Mouse (Mus musculus) CD4-positive, CD25-positive, alpha-beta regulatory T cell (primary cell): ENCODE data around the gene Olfr1447. TPM values are rescaled to one million over a fixed set of nuclear protein-coding genes. Genes with fewer than 3 reads are reported as not detected.

Experiments used
- polyA plus RNA-seq: library from polyadenylated mRNA; unstranded; fragments of 100-300 nt; shearing (Covaris generic); gene quantifications from one replicate; pipeline ENCODE4 v1.2.1, GENCODE M21; 2017

Olfr1447 gene
- not detected for polyA plus RNA-seq

GRCm38 (mm10) chr19:12903643-12904042 lies at the start of gene Olfr1447:
Gene Olfr1447, minus strand, starts transcription at chr19:12903743.

GRCm38 (mm10) chr19:12949958-12950357 lies 46.4 kb upstream of the Olfr1447 start, which contains the start of gene Olfr1450:
Gene Olfr1450, plus strand, starts transcription at chr19:12950258.

GRCm38 (mm10) chr19:12930540-12930939 lies 27.0 kb upstream of the Olfr1447 start, which contains the start of gene Olfr1449:
Gene Olfr1449, plus strand, starts transcription at chr19:12930840.

GRCm38 (mm10) chr19:12924319-12924718 lies 20.8 kb upstream of the Olfr1447 start, which contains the start of gene Olfr1448:
Gene Olfr1448, minus strand, starts transcription at chr19:12924419.

GRCm38 (mm10) chr19:12893424-12893823 lies 10.1 kb downstream of the Olfr1447 start, which contains the start of gene Olfr1446:
Gene Olfr1446, minus strand, starts transcription at chr19:12893524.

GRCm38 (mm10) chr19:12883555-12883954 lies 20.0 kb downstream of the Olfr1447 start, which contains the start of gene Olfr1445:
Gene Olfr1445, plus strand, starts transcription at chr19:12883855.

GRCm38 (mm10) chr19:12856983-12857382 lies 46.6 kb downstream of the Olfr1447 start, which contains the start of gene Olfr1444:
Gene Olfr1444, plus strand, starts transcription at chr19:12857283.

Other genes starting within 250 kb of the Olfr1447 start
- gene Olfr1442, start 233.3 kb downstream of the Olfr1447 start, polyA plus RNA-seq: not detected
- gene Olfr1443, start 225.6 kb downstream of the Olfr1447 start, polyA plus RNA-seq: not detected
- gene Keg1, start 208.0 kb downstream of the Olfr1447 start, polyA plus RNA-seq: not detected
- gene Cntf, start 138.1 kb downstream of the Olfr1447 start, polyA plus RNA-seq: 0.19 TPM
- 18.9 TPM for gene Zfp91, start 107.6 kb downstream of the Olfr1447 start, polyA plus RNA-seq
- 155 TPM for gene Lpxn, start 107.5 kb downstream of the Olfr1447 start, polyA plus RNA-seq
- not detected for gene Gm5244, start 57.1 kb downstream of the Olfr1447 start, polyA plus RNA-seq
- 0.47 TPM for gene Olfr1444, start 46.5 kb downstream of the Olfr1447 start, polyA plus RNA-seq
- gene Olfr1445, start 19.9 kb downstream of the Olfr1447 start, polyA plus RNA-seq: not detected
- not detected for gene Olfr1446, start 10.2 kb downstream of the Olfr1447 start, polyA plus RNA-seq
- gene Olfr1448, start 20.7 kb upstream of the Olfr1447 start, polyA plus RNA-seq: not detected
- not detected for gene Olfr1449, start 27.1 kb upstream of the Olfr1447 start, polyA plus RNA-seq
- gene Olfr1450, start 46.5 kb upstream of the Olfr1447 start, polyA plus RNA-seq: not detected
- 0.19 TPM for gene Olfr1451, start 91.3 kb upstream of the Olfr1447 start, polyA plus RNA-seq
- not detected for gene Olfr1453, start 124.6 kb upstream of the Olfr1447 start, polyA plus RNA-seq
- not detected for gene Olfr1454, start 156.9 kb upstream of the Olfr1447 start, polyA plus RNA-seq
- gene Olfr1457, start 194.1 kb upstream of the Olfr1447 start, polyA plus RNA-seq: not detected
- gene Olfr1458, start 203.0 kb upstream of the Olfr1447 start, polyA plus RNA-seq: not detected
- gene Olfr1459, start 245.8 kb upstream of the Olfr1447 start, polyA plus RNA-seq: not detected